ENCODE assay signal across 12 mouse cellular contexts in the genomic region with DNA sequence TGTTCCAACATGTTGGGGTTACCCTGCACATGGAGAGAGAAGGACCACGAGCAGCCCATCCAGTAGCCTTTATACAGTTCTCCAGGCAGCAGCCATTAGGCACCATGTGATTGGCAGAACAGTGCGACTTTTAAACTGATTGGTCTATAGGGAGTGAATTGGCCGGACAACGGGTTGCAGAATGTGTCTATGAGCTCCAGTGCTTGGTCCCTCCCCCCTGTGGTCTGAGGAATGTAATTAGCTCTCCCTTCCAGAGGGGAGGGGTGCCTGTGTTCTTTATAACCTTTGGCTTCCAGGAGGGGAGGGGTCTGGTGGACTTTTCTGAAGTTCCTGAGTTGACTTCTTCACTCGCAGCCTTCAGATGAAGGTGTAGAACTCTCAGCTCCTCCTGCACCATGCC. TPM values are rescaled to one million over a fixed set of nuclear protein-coding genes. Genes with fewer than 3 reads are reported as not detected.
"Had no signal": no experiment of that assay in that cellular context is flagged by ENCODE, and none has a peak within 500 bp of the region (broad histone marks: within the 10 kb centered on the region; RNA-seq: fewer than 3 reads in every experiment).

No protein-coding gene starts in this region.

- DNase-seq: left cerebral cortex, postnatal 4 days; liver; liver, embryonic 13.5 days; liver, postnatal 0 days; lung, adult 18-20 months; lung, adult 2 months; lung, embryonic 14.5 days; lung, postnatal 14 days; lung, postnatal 36 days; lung, postnatal 4 days; midbrain, embryonic 14.5 days had no signal

RNA-seq across cellular contexts. Expression of gene Usp18, which starts 43.7 kb away (rescaled TPM):
- total RNA-seq: left cerebral cortex, postnatal 14 days; left cerebral cortex, postnatal 4 days had no signal
